Mouse (Mus musculus): ENCODE data around the gene Usp50.

The Usp50 gene

DNA sequence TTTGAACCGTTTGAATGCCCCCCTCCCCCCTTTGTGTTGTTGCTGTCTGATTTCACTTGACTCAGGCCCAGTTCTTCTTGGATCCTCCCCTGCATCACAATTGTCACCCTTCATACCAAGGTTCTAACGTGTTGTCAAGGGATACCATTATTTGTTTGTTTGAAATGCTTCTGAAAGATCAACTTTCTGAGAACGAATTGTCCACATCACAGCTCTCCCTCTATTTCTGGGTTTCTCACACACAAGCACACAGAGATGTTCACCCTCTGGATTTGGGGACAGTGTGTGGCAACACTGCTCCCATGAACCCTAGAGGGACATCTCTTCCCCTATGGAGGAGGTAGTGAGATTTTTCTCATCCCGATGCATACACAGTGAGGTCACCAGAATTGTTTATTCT lies at the start of gene Usp50:
Gene Usp50, minus strand, starts transcription at position 101 of the 400 bp plus-strand sequence.
- no peak for DNase-seq

DNA sequence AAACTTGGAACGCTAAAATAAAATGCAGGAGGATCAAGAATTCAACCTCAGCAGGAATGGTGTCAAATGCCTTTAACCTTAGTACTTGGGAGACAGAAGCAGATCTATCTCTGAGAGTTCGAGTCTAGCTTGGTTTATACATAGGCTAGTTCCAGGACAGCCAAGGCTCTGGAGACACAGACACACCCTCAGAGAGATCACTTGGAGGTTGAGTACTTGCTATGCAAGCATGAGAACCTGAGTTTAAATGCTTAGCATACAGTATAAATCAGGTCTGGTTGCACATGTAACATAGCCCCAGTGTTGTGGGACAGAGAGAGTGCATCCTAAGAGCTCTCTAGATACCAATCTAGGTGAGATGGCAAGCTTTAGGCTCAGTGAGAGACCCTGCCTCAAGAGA lies 34.1 kb upstream of the Usp50 start:
- DNase-seq, result no peak

- no peak for DNase-seq
Measured at GRCm38 (mm10) chr2:126816644-126817347, 33.5 kb upstream of the Usp50 start.

DNA sequence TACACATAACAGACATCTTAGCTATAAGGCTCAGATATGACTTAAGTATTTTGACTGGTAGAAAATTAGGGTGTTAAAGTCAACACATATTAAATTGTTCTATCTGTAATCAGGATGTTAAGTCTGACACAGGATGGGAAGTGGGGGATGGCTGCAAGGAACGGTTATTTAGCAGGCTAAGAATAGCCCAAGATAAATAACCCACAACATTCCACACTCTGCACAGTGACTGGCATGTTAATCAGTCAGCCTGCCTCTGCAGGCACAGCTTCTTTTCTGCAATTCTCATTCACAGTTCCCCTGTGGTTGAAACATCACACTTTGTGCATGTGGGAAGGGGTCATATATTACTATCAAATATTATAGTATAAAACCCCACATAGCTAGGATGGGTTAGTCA lies 32.6 kb upstream of the Usp50 start:
- DNase-seq, result no peak

DNA sequence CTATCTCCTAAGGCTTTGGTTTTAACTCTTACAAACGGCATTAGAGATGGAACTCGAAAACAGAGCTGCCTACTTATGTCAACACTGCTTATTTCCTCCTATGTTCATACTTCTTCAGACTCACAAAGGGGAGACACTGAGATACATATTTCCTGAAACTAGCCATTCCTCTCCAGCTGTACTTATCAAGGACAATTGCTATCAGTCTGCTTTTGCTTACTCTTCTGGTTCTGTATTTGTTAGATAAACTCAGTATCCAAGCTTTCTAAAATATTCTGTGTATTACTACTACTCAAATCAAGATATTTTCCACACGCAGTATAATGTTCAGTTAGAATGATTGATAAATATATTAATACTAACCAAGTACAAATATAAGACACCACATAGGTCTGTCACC lies 18.7 kb upstream of the Usp50 start:
- DNase-seq, result no peak

DNA sequence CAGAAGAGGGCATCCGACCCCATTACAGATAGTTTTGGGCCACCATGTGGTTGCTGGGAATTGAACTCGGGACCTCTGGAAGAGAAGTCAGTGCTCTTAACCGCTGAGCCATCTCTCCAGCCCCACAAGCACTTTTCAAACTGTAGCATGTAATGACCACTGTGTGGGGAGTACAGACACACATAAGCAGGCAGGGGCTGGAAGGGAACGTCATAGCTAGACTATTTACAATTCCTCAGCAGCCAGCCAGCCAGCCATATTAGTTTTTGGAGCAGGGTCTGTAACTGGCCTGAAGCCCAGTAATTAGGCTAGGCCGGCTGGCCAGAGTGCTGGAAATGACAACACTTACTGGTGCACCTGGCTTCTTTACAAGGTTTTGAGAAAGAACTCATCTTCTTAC lies 15.2 kb upstream of the Usp50 start:
- no peak for DNase-seq

DNA sequence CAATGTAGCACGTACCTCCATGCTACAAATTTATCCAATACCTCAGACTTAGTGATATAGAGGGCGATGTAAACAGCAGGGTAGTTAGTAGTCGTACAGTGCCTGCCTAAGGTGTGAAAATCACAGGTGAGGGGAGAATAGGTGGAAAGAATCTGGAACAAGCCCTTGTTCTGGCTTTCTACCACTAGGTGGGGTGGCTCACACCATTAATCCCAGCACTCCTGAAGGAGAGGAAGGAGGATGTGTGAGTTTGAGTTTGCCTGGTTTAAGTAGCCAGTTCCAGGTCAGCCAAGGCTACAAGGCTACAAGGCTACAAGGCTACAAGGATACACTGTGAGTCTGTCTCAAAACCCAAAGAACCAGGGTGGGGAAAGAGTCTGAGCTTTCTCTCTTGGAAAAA lies 12.4 kb upstream of the Usp50 start:
- DNase-seq, result no peak

- no peak for DNase-seq
Measured at GRCm38 (mm10) chr2:126792611-126793010, 9.3 kb upstream of the Usp50 start.

DNA sequence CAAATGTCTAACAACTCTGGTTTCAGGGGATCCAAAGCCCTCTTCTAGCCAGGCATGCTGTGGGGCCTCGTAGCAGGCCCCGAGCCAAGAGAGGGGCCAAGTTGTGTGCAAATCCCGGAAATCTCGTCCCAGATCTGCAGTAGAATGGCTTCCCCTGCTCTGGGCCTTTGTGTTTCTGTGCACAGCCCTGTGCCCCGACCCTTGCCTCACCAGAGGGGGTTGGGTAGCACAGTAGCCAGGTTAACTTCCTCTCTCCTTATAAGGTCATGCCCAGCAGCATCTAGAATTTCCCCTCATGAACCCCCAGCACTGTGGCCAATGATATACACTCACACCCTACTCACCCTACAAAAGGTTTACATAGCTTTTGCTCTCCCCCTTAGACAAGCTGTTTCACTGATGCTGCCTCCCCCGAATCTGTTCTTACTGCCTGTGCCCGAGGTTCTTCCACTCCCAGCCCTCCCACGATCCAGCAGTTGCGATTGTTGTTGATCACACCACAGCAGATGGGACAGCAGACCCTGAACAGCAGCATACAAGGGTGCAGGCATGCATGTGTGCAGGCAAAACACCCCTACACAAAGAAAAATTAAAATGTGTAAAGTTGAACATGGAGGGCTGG lies 4.6 kb upstream of the Usp50 start:
- no peak for DNase-seq

GRCm38 (mm10) chr2:126782433-126782832 lies 837 bp downstream of the Usp50 start:
- DNase-seq, result peak; percentile 47 to 69

DNA sequence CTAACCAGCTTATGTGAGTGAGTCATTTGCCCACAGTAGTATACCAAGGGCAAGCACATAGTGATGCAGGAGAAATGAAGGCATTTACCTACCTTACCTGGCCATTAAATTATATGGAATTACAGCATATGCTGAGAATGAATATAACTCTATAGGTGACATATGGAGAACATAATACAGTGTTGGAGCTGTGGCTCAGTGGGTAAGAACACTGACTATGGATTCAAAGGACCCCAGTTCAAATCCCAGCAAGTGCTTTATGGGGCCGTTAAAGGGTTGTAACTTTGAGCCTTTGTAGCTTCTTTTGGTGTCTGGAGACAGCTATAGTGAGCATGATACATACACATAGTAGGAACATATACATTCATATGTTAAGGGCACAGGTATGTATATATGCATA lies 1.8 kb downstream of the Usp50 start:
- no peak for DNase-seq

DNA sequence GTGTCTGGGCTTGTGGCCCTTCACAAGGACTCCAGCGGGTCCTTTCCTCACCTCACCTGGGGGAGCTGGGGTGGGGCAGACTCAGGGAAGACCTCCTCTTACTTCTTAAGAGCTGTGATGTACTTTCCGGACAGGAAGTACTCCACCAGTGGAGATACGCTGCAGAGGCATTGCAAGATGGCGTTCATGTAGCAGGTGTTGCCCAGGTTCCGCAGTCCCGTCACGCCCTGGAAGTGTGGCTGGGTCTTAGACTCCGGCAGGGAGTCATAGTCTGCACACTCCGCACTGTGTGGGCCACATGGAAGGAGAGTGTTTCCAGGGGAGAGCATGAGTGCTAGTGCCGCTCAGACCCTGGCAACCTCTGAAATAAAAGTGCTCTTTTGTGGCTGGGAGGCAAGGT lies 3.0 kb downstream of the Usp50 start:
- no peak for DNase-seq

- DNase-seq, result no peak
Measured at GRCm38 (mm10) chr2:126778806-126779205, 4.5 kb downstream of the Usp50 start.

DNA sequence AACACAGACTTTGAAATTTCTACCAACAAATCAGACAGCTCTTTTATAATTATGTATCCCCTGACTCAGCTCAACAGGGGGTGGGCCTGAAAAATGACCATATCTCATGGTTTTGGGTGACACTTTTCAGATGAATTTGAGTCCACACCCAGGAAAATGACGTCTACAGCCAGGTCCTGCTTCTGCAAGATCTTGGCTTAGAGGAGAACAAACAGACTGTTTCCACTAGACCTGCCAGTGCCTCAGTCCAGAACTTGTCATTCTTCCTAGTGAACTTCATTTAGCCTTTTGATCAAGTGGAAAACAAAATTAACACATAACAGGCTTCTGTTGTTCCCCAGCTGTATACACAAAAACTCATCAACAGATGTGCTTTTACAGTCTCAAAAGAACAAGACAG lies 6.9 kb downstream of the Usp50 start:
- no peak for DNase-seq

- DNase-seq, result no peak
Measured at GRCm38 (mm10) chr2:126775951-126776350, 7.3 kb downstream of the Usp50 start.

DNA sequence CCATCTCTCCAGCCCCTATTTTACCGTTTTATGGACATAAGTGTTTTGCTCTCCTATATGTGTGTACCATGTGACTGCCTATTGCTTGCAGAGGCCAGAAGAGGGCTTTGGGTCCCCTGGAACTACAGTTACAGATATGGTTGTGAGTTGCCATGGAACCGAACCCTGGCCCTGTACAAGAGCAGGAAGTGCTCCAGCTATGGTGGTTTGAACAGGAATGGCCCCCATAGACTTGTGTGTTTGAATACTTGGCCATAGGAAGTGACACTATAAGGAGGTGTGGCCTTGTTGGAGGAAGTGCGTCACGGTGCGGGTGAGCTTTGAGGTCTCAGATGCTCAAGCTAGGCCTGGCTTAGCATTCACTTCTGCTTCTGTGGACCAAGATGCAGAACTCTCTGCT lies 11.1 kb downstream of the Usp50 start:
- no peak for DNase-seq

- no peak for DNase-seq
Measured at GRCm38 (mm10) chr2:126769431-126770181, 13.7 kb downstream of the Usp50 start.

DNA sequence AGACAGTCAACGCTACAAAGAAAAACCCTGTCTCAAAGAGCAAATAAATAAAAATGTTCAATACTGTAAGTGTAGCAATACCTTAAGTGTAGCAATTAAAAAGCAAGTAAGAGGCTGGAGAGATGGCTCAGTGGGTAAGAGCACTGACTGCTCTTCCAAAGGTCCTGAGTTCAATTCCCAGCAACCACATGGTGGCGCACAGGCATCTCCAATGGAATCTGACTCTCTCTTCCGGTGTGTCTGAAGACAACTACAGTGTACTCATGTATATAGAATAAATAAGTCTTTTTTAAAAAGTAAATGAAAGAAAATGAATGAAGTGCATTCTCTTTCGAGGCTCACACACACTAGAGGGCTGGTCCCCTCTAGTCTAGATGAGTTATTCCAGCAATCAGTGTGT lies 15.1 kb downstream of the Usp50 start:
- no peak for DNase-seq

GRCm38 (mm10) chr2:126767599-126767998 lies 15.7 kb downstream of the Usp50 start:
- DNase-seq, result no peak

- DNase-seq, result no peak
Measured at GRCm38 (mm10) chr2:126765867-126766582, 17.2 kb downstream of the Usp50 start.

- no peak for DNase-seq
Measured at GRCm38 (mm10) chr2:126759351-126759750, 23.9 kb downstream of the Usp50 start.

- DNase-seq, result peak; percentile 48 to 64
Measured at GRCm38 (mm10) chr2:126755664-126756063, 27.6 kb downstream of the Usp50 start.

DNA sequence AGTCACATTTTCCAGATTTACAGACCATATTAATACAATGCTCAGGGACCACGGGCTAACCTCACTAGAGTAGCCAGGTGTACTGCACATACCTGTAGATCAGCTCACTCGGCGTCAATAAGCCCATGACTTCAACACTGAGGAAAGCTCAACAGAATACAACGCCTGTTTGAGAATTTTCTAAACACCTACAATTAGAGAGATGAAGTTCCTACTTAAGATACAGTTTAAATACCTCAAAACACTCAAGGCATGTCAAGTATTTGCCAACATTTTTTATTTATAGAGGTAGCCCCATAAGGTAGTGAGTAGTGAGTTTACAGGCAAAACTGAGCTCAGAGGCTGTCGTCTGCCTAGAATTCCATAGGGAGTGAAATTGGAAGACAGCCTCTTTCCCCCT lies 39.9 kb downstream of the Usp50 start:
- no peak for DNase-seq

Measured in lung, adult 18-20 months (tissue).